8 mouse cellular contexts compared by ENCODE assay signal in the genomic region with DNA sequence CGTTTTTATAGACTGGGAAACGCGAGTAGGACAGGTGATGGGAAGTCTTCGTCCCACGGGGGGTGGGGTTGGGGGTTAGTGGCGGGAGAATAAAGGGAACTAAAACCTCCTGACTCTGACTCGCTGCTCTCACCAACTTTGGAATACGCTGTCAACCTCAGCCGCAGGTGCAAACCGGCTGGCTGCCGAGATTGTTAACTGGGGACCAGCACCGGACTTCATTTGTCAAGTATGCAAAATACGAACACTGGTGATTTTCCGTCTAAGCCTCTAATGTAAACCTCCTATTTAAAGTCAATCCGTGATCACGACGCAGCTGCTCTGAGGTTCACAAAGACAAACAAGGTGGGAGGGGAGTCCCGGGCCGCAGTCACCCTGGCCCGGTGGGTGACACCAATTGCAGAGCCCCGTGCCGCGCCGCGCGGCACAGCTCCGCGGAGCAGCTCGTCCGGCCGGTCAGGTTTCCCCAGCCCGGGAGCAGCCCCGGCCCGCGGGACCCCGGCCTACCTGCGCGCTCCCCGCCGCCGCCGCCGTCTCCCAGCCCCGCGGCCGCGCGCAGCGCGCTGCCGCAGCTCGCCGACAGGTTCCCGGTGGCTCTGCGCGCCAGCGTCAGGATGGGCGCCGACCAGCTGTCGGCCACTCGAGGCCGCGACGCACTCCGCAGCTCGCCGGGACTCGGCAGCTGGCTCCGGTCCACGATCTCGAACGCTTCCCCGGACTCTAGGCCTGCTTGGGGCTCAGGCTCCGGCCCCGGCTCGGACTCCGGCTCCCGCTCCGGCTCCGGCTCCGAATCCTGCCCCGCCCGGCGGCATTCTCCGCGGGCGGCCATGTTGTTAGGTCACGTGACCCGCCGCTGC. TPM values are rescaled to one million over a fixed set of nuclear protein-coding genes. Genes with fewer than 3 reads are reported as not detected.
DNase-seq lines count a peak whose midpoint lies in the region; ATAC-seq and TF ChIP-seq lines count a peak whose summit lies in the region.

A gene (minus strand): TSS at position 849 of the 857 bp plus-strand sequence.

- under 1% methylated on average over 90 of the region's 90 CpGs for WGBS in embryonic facial prominence, embryonic 13.5 days
- under 1% methylated on average over 90 of the region's 90 CpGs for WGBS in heart, adult 2 months
- under 1% methylated on average over 90 of the region's 90 CpGs for WGBS in kidney, adult 2 months
- WGBS in limb, embryonic 12.5 days = under 1% methylated on average over 88 of the region's 90 CpGs
- under 1% methylated on average over 90 of the region's 90 CpGs for WGBS in midbrain, embryonic 14.5 days

- peak within 1 kb of the TSS; percentile 79 for H3K4me3 ChIP-seq in embryonic facial prominence, embryonic 13.5 days
- peak within 1 kb of the TSS; percentile 92 for H3K4me3 ChIP-seq in heart, adult 2 months
- H3K4me3 ChIP-seq in kidney, adult 2 months (ENCODE audit: insufficient read depth, low read depth, low read length) = peak within 1 kb of the TSS; percentile 91
- peak within 1 kb of the TSS; percentile 73 for H3K4me3 ChIP-seq in limb, embryonic 12.5 days (replicated peaks)
- peak within 1 kb of the TSS; percentile 73 for H3K4me3 ChIP-seq in midbrain, embryonic 14.5 days (replicated peaks; ENCODE audit: low read depth, low read length)

- H3K27ac ChIP-seq in embryonic facial prominence, embryonic 13.5 days = peak within 1 kb of the TSS; percentile 90
- peak within 1 kb of the TSS; percentile 98 for H3K27ac ChIP-seq in heart, adult 2 months
- peak within 1 kb of the TSS; percentile 100 for H3K27ac ChIP-seq in kidney, adult 2 months (ENCODE audit: insufficient read depth, low read depth, low read length)
- H3K27ac ChIP-seq in limb, embryonic 12.5 days = peak within 1 kb of the TSS; percentile 95
- H3K27ac ChIP-seq in midbrain, embryonic 14.5 days (replicated peaks; ENCODE audit: low read depth, low read length) = peak within 1 kb of the TSS; percentile 97

- peak; percentile 67 for DNase-seq in 3T3-L1 (ENCODE audit: low read depth, low spot score)
- DNase-seq in adrenal gland, postnatal 36 days = peak; percentile 86 to 90
- peak; percentile 92 for DNase-seq in heart, adult 2 months
- DNase-seq in kidney, adult 2 months = peak; percentile 92
- peak; percentile 93 for DNase-seq in midbrain, embryonic 14.5 days
- DNase-seq in spleen, adult 12 weeks (ENCODE audit: low spot score) = peak; percentile 83

- no peaks in the 10 kb centered on the region for H3K36me3 ChIP-seq in embryonic facial prominence, embryonic 13.5 days
- H3K36me3 ChIP-seq in heart, adult 2 months (ENCODE audit: control insufficient read depth, insufficient read depth, low read length) = no peaks in the 10 kb centered on the region
- H3K36me3 ChIP-seq in kidney, adult 2 months (ENCODE audit: control insufficient read depth, insufficient read depth, low read length) = no peaks in the 10 kb centered on the region
- no peaks in the 10 kb centered on the region for H3K36me3 ChIP-seq in limb, embryonic 12.5 days
- no peaks in the 10 kb centered on the region for H3K36me3 ChIP-seq in midbrain, embryonic 14.5 days (ENCODE audit: control insufficient read depth, insufficient read depth, low read length)

- H3K9me3 ChIP-seq in embryonic facial prominence, embryonic 13.5 days = no peaks in the 10 kb centered on the region
- no peaks in the 10 kb centered on the region for H3K9me3 ChIP-seq in limb, embryonic 12.5 days
- no peaks in the 10 kb centered on the region for H3K9me3 ChIP-seq in midbrain, embryonic 14.5 days (ENCODE audit: control insufficient read depth, low read length)

- TF ChIP-seq POLR2A in heart, adult 2 months (IDR thresholded peaks at IDR 0.05; ENCODE audit: insufficient read depth, low read depth, low read length) = no peak; the same call in 1 of the 2 replicates
- TF ChIP-seq POLR2A in kidney, adult 2 months (IDR thresholded peaks at IDR 0.05; ENCODE audit: low read depth, low read length) = no peak

- peaks cover 15% of the 10 kb centered on the region for H3K4me1 ChIP-seq in embryonic facial prominence, embryonic 13.5 days
- peaks cover 3% of the 10 kb centered on the region for H3K4me1 ChIP-seq in heart, adult 2 months (ENCODE audit: control insufficient read depth, insufficient read depth, low read length)
- peaks cover 7% of the 10 kb centered on the region; the same call in 1 of the 2 replicates for H3K4me1 ChIP-seq in kidney, adult 2 months (ENCODE audit: control insufficient read depth, insufficient read depth, low read length)
- H3K4me1 ChIP-seq in limb, embryonic 12.5 days (replicated peaks) = peaks cover 12% of the 10 kb centered on the region
- H3K4me1 ChIP-seq in midbrain, embryonic 14.5 days (ENCODE audit: control insufficient read depth, insufficient read depth, low read length) = peaks cover 7% of the 10 kb centered on the region

- peak within 1 kb of the TSS; percentile 71 for H3K4me2 ChIP-seq in embryonic facial prominence, embryonic 13.5 days
- H3K4me2 ChIP-seq in limb, embryonic 12.5 days = peak within 1 kb of the TSS; percentile 71
- peak within 1 kb of the TSS; percentile 64 for H3K4me2 ChIP-seq in midbrain, embryonic 14.5 days (ENCODE audit: low read length)

- peak; percentile 70 for ATAC-seq in embryonic facial prominence, embryonic 13.5 days (ENCODE audit: insufficient number of reproducible peaks, insufficient read depth, low FRiP score, low TSS enrichment, low read depth)
- peak; percentile 79 for ATAC-seq in limb, embryonic 12.5 days (ENCODE audit: insufficient number of reproducible peaks, insufficient read depth, low FRiP score, low TSS enrichment, low read depth)
- ATAC-seq in midbrain, embryonic 14.5 days (ENCODE audit: low FRiP score, low TSS enrichment) = peak; percentile 86

- peak within 1 kb of the TSS; percentile 88 for H3K9ac ChIP-seq in embryonic facial prominence, embryonic 13.5 days
- peak within 1 kb of the TSS; percentile 97 for H3K9ac ChIP-seq in heart, adult 2 months (ENCODE audit: low read depth, low read length)
- H3K9ac ChIP-seq in limb, embryonic 12.5 days (replicated peaks) = peak within 1 kb of the TSS; percentile 90
- H3K9ac ChIP-seq in midbrain, embryonic 14.5 days (replicated peaks; ENCODE audit: low read length) = peak within 1 kb of the TSS; percentile 86

- intact Hi-C loops in heart, adult 2 months (cut with DNase I) = no loop called here

- peak; percentile 32 for TF ChIP-seq CTCF in heart, adult 2 months (IDR thresholded peaks at IDR 0.05)
- TF ChIP-seq CTCF in kidney, adult 2 months (conservative IDR thresholded peaks at IDR 0.05; ENCODE audit: insufficient read depth, insufficient read length, low read depth, low read length) = no peak

- no peak for TF ChIP-seq EP300 in heart, adult 2 months (IDR thresholded peaks at IDR 0.05; ENCODE audit: insufficient read depth, low read depth, low read length)

- no peaks in the 10 kb centered on the region for H3K27me3 ChIP-seq in embryonic facial prominence, embryonic 13.5 days
- no peaks in the 10 kb centered on the region for H3K27me3 ChIP-seq in heart, adult 2 months (ENCODE audit: control insufficient read depth, insufficient read depth, low read length)
- H3K27me3 ChIP-seq in kidney, adult 2 months (replicated peaks; ENCODE audit: control insufficient read depth, insufficient read depth, low read length) = no peaks in the 10 kb centered on the region
- no peaks in the 10 kb centered on the region for H3K27me3 ChIP-seq in limb, embryonic 12.5 days
- no peaks in the 10 kb centered on the region for H3K27me3 ChIP-seq in midbrain, embryonic 14.5 days (ENCODE audit: control insufficient read depth, insufficient read depth, low read length)

- H3K79me2 ChIP-seq in heart, adult 2 months (replicated peaks; ENCODE audit: control insufficient read depth, insufficient read depth, low read length) = peaks cover 4% of the 10 kb centered on the region; the same call in 1 of the 2 replicates

RNA-seq across cellular contexts. Expression of the gene that starts here (rescaled TPM):
- total RNA-seq in adrenal gland, postnatal 36 days (2021) = 10 to 100 TPM; 38.2 to 39.8 TPM
- polyA plus RNA-seq in embryonic facial prominence, embryonic 13.5 days (2015; fragmentation: Nextera tagmentation; extraction: Ambion mirVana) = 25.3 and 28.2 TPM in 2 replicates
- 10 to 100 TPM; 27.6 to 30.4 TPM for total RNA-seq in heart, adult 2 months (2021)
- 26.0 and 41.4 TPM in 2 replicates for polyA plus RNA-seq in heart, adult 2 months (2012; rRNA removed)
- polyA plus RNA-seq in kidney, adult 2 months (2012; rRNA removed) = 27.7 and 30.4 TPM in 2 replicates
- polyA plus RNA-seq in limb, embryonic 12.5 days (2016; fragmentation: Nextera tagmentation; extraction: Ambion mirVana) = 28.1 and 32.0 TPM in 2 replicates
- polyA plus RNA-seq in midbrain, embryonic 14.5 days (2014; fragmentation: Nextera tagmentation; extraction: Ambion mirVana) = 25.0 and 31.6 TPM in 2 replicates

Comparison
In these comparisons a context has a peak if more than half of its experiments do, and no peak if none do; other contexts are left out.
1. Peak in every context shown above with its lines: DNase-seq, ATAC-seq, H3K4me3 ChIP-seq and H3K27ac ChIP-seq.